Mouse (Mus musculus) mouse embryonic stem cell (cell line): ENCODE data around the gene Wfdc10.
"Not testable (repeated sequence)": the region's sequence is repeated elsewhere in the genome, so short reads cannot be mapped to it uniquely, and the experiment has no call there.

Source experiments
- in situ Hi-C, 2 experiments: fragments of 300-500 bp; cut with MboI; formaldehyde crosslinking; loops; 1 replicate in 1 of 2; 3 replicates in 1 of 2; pipeline ENCODE4 v1.14.3; 2019 to 2020; ENCODE audit warnings: low sequenced_read_pairs in 2 of 2, low pct_unique_long_range_greater_than_20kb in 1 of 2, mixed read lengths in 1 of 2; ENCODE audit not compliant: unreplicated experiment in 1 of 2

Gene Wfdc10

GRCm38 (mm10) chr2:164655858-164656257 lies at the start of gene Wfdc10:
TSS of gene Wfdc10 (plus strand) at chr2:164656046.
- in situ Hi-C loops: no loop called here

DNA sequence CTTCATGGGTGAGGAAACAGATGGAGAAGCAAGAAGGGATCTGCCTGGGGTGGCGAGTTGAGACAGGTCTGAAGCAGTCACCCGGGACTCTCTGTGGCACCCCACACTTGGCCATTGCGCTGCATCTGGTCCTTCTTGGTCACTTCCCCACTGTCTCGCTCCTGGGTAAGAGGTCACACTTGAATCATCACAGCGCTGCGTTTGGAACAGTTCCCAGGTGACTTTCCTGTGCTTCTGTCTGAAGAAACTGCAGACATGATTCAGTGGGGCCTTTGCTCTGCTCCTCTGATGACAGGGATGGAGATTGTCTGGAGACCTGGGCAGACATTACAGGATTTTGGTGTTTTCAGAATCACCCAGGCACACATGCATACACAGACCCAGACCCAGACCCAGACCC lies 47.1 kb upstream of the Wfdc10 start:
- in situ Hi-C loops: loop anchor here (5.0 to 10.0 kb wide), 2 partner anchors 116 to 119 kb away; no protein-coding TSS in a partner anchor

- in situ Hi-C loops: not testable (repeated sequence)
These were observed 42.4 kb upstream of the Wfdc10 start, which contains the start of the genes Wfdc6b and Wfdc8 for GRCm38 (mm10) chr2:164613471-164613870. TSS of gene Wfdc6b (plus strand) at chr2:164613522. TSS of gene Wfdc8 (minus strand) at chr2:164613626.

DNA sequence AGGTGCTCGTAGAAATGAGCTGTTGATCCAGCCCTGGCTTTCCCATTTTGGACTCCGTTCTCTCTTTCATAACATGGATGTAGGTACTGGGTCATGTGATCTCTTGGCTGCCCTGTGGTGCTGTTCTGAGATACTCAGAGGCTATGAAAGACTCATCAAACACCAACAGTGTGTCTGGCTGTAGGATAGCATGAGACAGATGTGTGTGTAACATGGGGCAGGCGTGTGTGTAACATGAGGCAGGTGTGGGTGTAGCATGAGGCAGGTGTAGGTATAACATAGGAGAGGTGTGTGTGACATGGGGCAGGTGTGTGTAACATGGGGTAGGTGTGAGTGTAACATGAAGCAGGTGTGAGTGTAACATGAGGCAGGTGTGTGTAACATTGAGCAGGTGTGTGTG lies 40.5 kb upstream of the Wfdc10 start:
- in situ Hi-C loops: no loop called here

GRCm38 (mm10) chr2:164619050-164619449 lies 36.8 kb upstream of the Wfdc10 start:
- in situ Hi-C loops: no loop called here

DNA sequence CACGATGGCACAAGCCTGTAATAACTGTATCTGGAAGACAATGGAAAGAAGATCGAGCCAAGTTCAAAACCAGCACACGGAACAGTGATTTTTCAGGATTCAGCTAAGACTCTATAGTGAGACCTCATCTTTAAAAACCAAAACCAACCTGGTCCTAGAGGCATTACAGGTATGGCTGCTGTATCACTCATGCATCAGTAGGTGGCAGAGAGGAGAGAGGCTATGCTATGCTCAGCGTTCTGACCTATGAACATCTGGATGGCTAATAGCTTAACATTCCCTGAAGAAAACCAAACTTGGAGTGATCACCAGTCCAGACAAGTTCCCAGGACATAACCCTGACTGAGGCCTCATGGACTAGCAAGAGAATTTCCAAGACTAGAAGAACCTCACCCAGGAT lies 34.1 kb upstream of the Wfdc10 start:
- in situ Hi-C loops: no loop called here

GRCm38 (mm10) chr2:164635266-164635665 lies 20.6 kb upstream of the Wfdc10 start:
- in situ Hi-C loops: no loop called here

- in situ Hi-C loops: no loop called here
These were observed 17.1 kb upstream of the Wfdc10 start, which contains the start of gene Wfdc16 for GRCm38 (mm10) chr2:164638696-164639095. TSS of gene Wfdc16 (minus strand) at chr2:164638796.

- in situ Hi-C loops: no loop called here
These were observed 14.7 kb upstream of the Wfdc10 start for GRCm38 (mm10) chr2:164641129-164641528.

- in situ Hi-C loops: no loop called here
These were observed 13.8 kb upstream of the Wfdc10 start for GRCm38 (mm10) chr2:164641881-164642673.

GRCm38 (mm10) chr2:164656483-164656882 lies 637 bp downstream of the Wfdc10 start, which contains the start of gene Wfdc9:
TSS of gene Wfdc9 (minus strand) at chr2:164656583.
- in situ Hi-C loops: no loop called here

- in situ Hi-C loops: no loop called here
These were observed 9.0 kb downstream of the Wfdc10 start for GRCm38 (mm10) chr2:164664851-164665250.

- in situ Hi-C loops: loop anchor here in 1 of 2 experiments (10.0 kb wide), 1 partner anchor 55 kb away; no protein-coding TSS in a partner anchor
These were observed 14.4 kb downstream of the Wfdc10 start for GRCm38 (mm10) chr2:164670261-164670660.

DNA sequence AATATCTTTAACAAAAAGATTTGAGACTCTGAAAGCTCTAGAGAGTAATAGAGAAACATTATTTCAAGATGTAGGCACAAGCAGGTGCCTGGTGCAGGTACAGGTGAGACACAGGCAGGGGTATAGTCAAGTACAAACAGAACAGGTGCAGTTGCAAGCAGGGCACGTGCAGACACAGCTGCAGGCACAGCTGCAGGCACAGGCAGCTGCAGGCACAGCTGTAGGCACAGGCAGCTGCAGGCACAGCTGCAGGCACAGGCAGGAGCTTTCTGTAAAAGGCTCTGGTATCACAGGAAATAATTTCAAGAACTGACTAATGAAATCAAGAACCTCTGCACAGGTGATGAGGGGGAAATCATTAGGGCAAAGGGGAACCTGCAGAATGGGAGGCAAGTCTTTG lies 15.1 kb downstream of the Wfdc10 start:
- in situ Hi-C loops: loop anchor here in 1 of 2 experiments (10.0 kb wide), 1 partner anchor 54 kb away; no protein-coding TSS in a partner anchor

- in situ Hi-C loops: loop anchor here in 1 of 2 experiments (10.0 kb wide), 1 partner anchor 51 kb away; no protein-coding TSS in a partner anchor
These were observed 18.1 kb downstream of the Wfdc10 start, which contains the start of gene Wfdc11 for GRCm38 (mm10) chr2:164673987-164674386. TSS of gene Wfdc11 (minus strand) at chr2:164674087.

DNA sequence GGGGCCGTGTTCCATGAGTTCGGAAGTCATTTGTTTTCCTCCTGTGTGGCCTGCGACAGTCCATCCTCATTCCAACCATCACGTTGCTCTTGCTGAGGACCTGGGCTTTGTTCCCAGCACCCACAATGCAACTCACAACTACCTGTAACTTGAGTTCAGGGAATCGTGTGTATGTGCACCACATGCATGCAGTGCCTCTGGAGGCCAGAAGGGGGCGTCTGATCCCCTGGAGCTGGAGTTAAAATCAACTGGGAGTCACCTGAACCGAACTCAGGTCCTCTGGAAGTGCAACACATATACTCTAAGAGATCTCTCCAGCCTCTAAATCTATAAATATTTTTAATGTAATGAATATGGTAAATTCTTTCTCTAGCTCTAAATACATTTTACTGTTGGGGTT lies 20.3 kb downstream of the Wfdc10 start:
- in situ Hi-C loops: loop anchor here (5.0 to 10.0 kb wide), 2 partner anchors 49 to 56 kb away; no protein-coding TSS in a partner anchor

DNA sequence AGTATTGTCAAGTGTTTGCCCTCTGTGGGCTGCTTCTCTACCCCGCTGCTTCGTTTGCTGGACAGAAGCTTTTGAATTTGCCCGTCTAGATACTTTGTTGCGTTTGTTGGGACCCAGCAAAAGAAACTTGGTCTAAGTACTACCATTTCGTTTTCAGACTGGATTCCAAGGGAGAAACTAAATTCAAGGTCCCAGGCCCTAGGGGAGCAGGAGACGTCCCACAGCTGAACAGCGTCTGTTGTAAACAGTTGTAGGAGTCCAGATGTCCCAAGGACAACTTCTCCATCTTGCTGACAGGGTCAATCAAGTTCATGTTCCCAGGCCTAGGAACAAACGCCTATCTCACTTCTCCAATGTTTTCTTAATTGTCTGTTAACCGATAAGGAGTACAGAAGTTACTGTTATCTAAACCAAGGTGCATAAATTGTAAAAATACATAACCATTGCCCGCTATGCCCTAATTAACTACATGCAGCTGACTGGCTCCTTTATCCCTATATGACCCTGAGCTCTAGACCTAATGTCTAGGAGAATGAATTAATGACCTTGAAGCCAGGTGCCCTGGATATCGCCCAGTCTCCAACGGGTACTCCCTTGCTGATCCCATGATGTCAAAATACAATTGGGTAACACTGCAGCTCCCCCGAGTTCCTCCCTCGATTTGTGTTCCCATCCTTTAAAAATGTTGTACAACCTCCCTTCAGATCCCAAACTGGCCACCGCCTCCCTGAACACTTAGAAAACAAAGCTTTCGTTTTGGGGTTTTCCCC lies 21.3 kb downstream of the Wfdc10 start:
- in situ Hi-C loops: loop anchor here (5.0 to 10.0 kb wide), 2 partner anchors 48 to 55 kb away; no protein-coding TSS in a partner anchor

DNA sequence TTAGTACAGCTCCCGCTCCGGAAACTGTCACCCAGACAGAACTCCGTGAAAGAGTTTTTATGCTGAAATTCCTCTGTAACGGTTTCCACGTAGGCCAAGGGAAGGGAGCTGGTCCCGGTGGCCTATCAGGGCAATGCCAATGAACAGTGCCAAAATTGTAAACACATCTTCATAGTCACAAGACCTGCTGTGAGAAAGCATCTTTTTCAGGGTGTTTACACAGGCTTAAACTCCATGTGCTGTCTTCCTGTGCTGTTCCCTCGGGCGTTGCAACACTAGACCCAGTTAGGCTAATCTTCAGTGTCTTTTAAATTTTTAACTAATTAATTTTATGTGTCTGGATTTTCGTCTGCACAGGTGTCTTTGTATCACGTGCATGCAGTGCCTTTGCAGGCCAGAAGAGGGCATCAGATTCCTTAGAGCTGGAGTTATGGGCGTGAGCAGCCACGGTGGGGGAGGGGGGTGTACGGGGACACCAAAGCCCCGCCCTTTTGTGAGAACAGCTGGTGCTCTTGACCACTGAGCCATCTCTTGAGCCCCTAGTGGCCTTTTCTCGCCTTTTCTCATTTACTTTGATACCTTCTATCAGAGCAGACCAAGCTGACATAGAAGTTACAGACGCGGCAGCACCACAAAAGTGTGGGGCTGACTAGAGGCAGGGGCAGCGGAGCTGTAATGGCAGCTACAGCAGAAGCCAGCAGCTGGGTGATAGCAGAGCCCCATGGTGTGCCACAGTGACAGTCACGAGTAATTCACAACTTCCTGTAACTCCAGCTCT lies 23.2 kb downstream of the Wfdc10 start:
- in situ Hi-C loops: loop anchor here (5.0 to 10.0 kb wide), 2 partner anchors 46 to 53 kb away; no protein-coding TSS in a partner anchor
